Mouse (Mus musculus): ENCODE measurements around the gene Cyp4a32. TPM values are rescaled to one million over a fixed set of nuclear protein-coding genes. Genes with fewer than 3 reads are reported as not detected.

Cyp4a32 gene
- polyA plus RNA-seq, 1 experiment from 2014 or later, result not detected

Other genes with a start within 250 kb of the Cyp4a32 start
- gene Cyp4a12b, start 189.3 kb upstream of the Cyp4a32 start, polyA plus RNA-seq (2016; fragmentation: Nextera tagmentation; extraction: Ambion mirVana), result not detected in 2 replicates
- gene Cyp4a30b, start 148.4 kb upstream of the Cyp4a32 start, polyA plus RNA-seq (2016; fragmentation: Nextera tagmentation; extraction: Ambion mirVana), result not detected in 2 replicates
- gene Cyp4a14, start 104.8 kb upstream of the Cyp4a32 start, polyA plus RNA-seq (2016; fragmentation: Nextera tagmentation; extraction: Ambion mirVana), result not detected in 2 replicates
- gene Cyp4a10, start 82.7 kb upstream of the Cyp4a32 start, polyA plus RNA-seq (2016; fragmentation: Nextera tagmentation; extraction: Ambion mirVana), result not detected in 2 replicates
- not detected in 2 replicates for gene Cyp4a31, start 37.3 kb upstream of the Cyp4a32 start, polyA plus RNA-seq (2016; fragmentation: Nextera tagmentation; extraction: Ambion mirVana)
- not detected in 2 replicates for gene Cyp4b1, start 46.8 kb downstream of the Cyp4a32 start, polyA plus RNA-seq (2016; fragmentation: Nextera tagmentation; extraction: Ambion mirVana)
- 30.8 and 34.0 TPM in 2 replicates for gene Efcab14, start 136.8 kb downstream of the Cyp4a32 start, polyA plus RNA-seq (2016; fragmentation: Nextera tagmentation; extraction: Ambion mirVana)
- 0.43 TPM in 1 of 2 replicates, not detected in the other for gene Tex38, start 180.0 kb downstream of the Cyp4a32 start, polyA plus RNA-seq (2016; fragmentation: Nextera tagmentation; extraction: Ambion mirVana)
- 55.8 and 58.0 TPM in 2 replicates for gene Atpaf1, start 183.8 kb downstream of the Cyp4a32 start, polyA plus RNA-seq (2016; fragmentation: Nextera tagmentation; extraction: Ambion mirVana)
- 4.4 and 6.5 TPM in 2 replicates for gene Mob3c, start 227.1 kb downstream of the Cyp4a32 start, polyA plus RNA-seq (2016; fragmentation: Nextera tagmentation; extraction: Ambion mirVana)
- 23.1 and 29.6 TPM in 2 replicates for gene Mknk1, start 238.2 kb downstream of the Cyp4a32 start, polyA plus RNA-seq (2016; fragmentation: Nextera tagmentation; extraction: Ambion mirVana)